Mouse (Mus musculus): ENCODE data around the gene Plekha5. TPM values are rescaled to one million over a fixed set of nuclear protein-coding genes. Genes with fewer than 3 reads are reported as not detected.

The Plekha5 gene
- polyA plus RNA-seq, 1 experiment from 2014 or later, result 62.1 TPM

- 90% methylated on average over 21 of the region's 21 CpGs for WGBS
- H3K9me3 ChIP-seq (ENCODE audit: control insufficient read depth, low read length), result no peaks in the 10 kb centered on the region
- H3K27me3 ChIP-seq (replicated peaks; ENCODE audit: control insufficient read depth, insufficient read depth, low read length), result no peaks in the 10 kb centered on the region
- no peak overlapping the region for H3K27ac ChIP-seq (ENCODE audit: low read depth)
- no peak overlapping the region for H3K4me3 ChIP-seq (ENCODE audit: low read depth, low read length)
- peaks cover 29% of the 10 kb centered on the region for H3K36me3 ChIP-seq (ENCODE audit: control insufficient read depth, insufficient read depth, low read length)
- H3K4me2 ChIP-seq (ENCODE audit: low read length), result no peak overlapping the region
- DNase-seq (ENCODE audit: low spot score) (no peak), ATAC-seq (replicated peaks; ENCODE audit: low FRiP score, low TSS enrichment, low read depth) (no peak)
- peaks cover 10% of the 10 kb centered on the region for H3K4me1 ChIP-seq (replicated peaks; ENCODE audit: control insufficient read depth, insufficient read depth, low read length)
- H3K9ac ChIP-seq (ENCODE audit: low read length), result no peak overlapping the region
These were observed 24.3 kb downstream of the Plekha5 start for GRCm38 (mm10) chr6:140448010-140448739.

GRCm38 (mm10) chr6:140450693-140451092 is 26.8 kb downstream of the Plekha5 start:
- H3K4me2 ChIP-seq (ENCODE audit: low read length), result no peak overlapping the region
- no peak overlapping the region for H3K27ac ChIP-seq (ENCODE audit: low read depth)
- no peak overlapping the region for H3K9ac ChIP-seq (ENCODE audit: low read length)
- no peaks in the 10 kb centered on the region for H3K9me3 ChIP-seq (ENCODE audit: control insufficient read depth, low read length)
- 72% methylated on average over 5 of the region's 5 CpGs for WGBS
- H3K4me3 ChIP-seq (ENCODE audit: low read depth, low read length), result no peak overlapping the region
- ATAC-seq (replicated peaks; ENCODE audit: low FRiP score, low TSS enrichment, low read depth) (no peak), DNase-seq (ENCODE audit: low spot score) (no peak)
- H3K36me3 ChIP-seq (ENCODE audit: control insufficient read depth, insufficient read depth, low read length), result peaks cover 28% of the 10 kb centered on the region
- no peaks in the 10 kb centered on the region; the same call in 1 of the 2 replicates for H3K4me1 ChIP-seq (replicated peaks; ENCODE audit: control insufficient read depth, insufficient read depth, low read length)
- H3K27me3 ChIP-seq (replicated peaks; ENCODE audit: control insufficient read depth, insufficient read depth, low read length), result no peaks in the 10 kb centered on the region

- Histone ChIP-seq H3K36me3 (ENCODE audit: control insufficient read depth, insufficient read depth, low read length) (peaks cover 14% of the 10 kb centered on the region), H3K9ac (ENCODE audit: low read length) (no peak overlapping the region), H3K27ac (ENCODE audit: low read depth) (no peak overlapping the region), H3K4me2 (ENCODE audit: low read length) (no peak overlapping the region), H3K4me3 (ENCODE audit: low read depth, low read length) (no peak overlapping the region), H3K27me3 (replicated peaks; ENCODE audit: control insufficient read depth, insufficient read depth, low read length) (no peaks in the 10 kb centered on the region), H3K4me1 (replicated peaks; ENCODE audit: control insufficient read depth, insufficient read depth, low read length) (no peaks in the 10 kb centered on the region; the same call in 1 of the 2 replicates), H3K9me3 (ENCODE audit: control insufficient read depth, low read length) (no peaks in the 10 kb centered on the region)
- WGBS, result 97% methylated on average over 8 of the region's 8 CpGs
- ATAC-seq (replicated peaks; ENCODE audit: low FRiP score, low TSS enrichment, low read depth) (no peak), DNase-seq (ENCODE audit: low spot score) (no peak)
These were observed 28.9 kb downstream of the Plekha5 start for GRCm38 (mm10) chr6:140452736-140453135.

- Histone ChIP-seq H3K9ac (ENCODE audit: low read length) (no peak overlapping the region), H3K4me2 (ENCODE audit: low read length) (no peak overlapping the region), H3K4me1 (replicated peaks; ENCODE audit: control insufficient read depth, insufficient read depth, low read length) (no peaks in the 10 kb centered on the region; the same call in 1 of the 2 replicates), H3K4me3 (ENCODE audit: low read depth, low read length) (no peak overlapping the region), H3K27me3 (replicated peaks; ENCODE audit: control insufficient read depth, insufficient read depth, low read length) (no peaks in the 10 kb centered on the region), H3K36me3 (ENCODE audit: control insufficient read depth, insufficient read depth, low read length) (peaks cover 10% of the 10 kb centered on the region; the same call in 1 of the 2 replicates), H3K9me3 (ENCODE audit: control insufficient read depth, low read length) (no peaks in the 10 kb centered on the region), H3K27ac (ENCODE audit: low read depth) (no peak overlapping the region)
- DNase-seq (ENCODE audit: low spot score) (no peak), ATAC-seq (replicated peaks; ENCODE audit: low FRiP score, low TSS enrichment, low read depth) (no peak)
- WGBS, result 86% methylated on average over 5 of the region's 5 CpGs
These were observed 29.6 kb downstream of the Plekha5 start for GRCm38 (mm10) chr6:140453454-140453853.

GRCm38 (mm10) chr6:140454388-140454787 is 30.5 kb downstream of the Plekha5 start:
- 87% methylated on average over 3 of the region's 3 CpGs for WGBS
- Histone ChIP-seq H3K36me3 (ENCODE audit: control insufficient read depth, insufficient read depth, low read length) (peaks cover 10% of the 10 kb centered on the region; the same call in 1 of the 2 replicates), H3K9me3 (ENCODE audit: control insufficient read depth, low read length) (no peaks in the 10 kb centered on the region), H3K4me1 (replicated peaks; ENCODE audit: control insufficient read depth, insufficient read depth, low read length) (no peaks in the 10 kb centered on the region; the same call in 1 of the 2 replicates), H3K9ac (ENCODE audit: low read length) (no peak overlapping the region), H3K27ac (ENCODE audit: low read depth) (no peak overlapping the region), H3K27me3 (replicated peaks; ENCODE audit: control insufficient read depth, insufficient read depth, low read length) (no peaks in the 10 kb centered on the region), H3K4me3 (ENCODE audit: low read depth, low read length) (no peak overlapping the region), H3K4me2 (ENCODE audit: low read length) (no peak overlapping the region)
- no peak for DNase-seq (ENCODE audit: low spot score)
- no peak for ATAC-seq (replicated peaks; ENCODE audit: low FRiP score, low TSS enrichment, low read depth)

GRCm38 (mm10) chr6:140455851-140456250 is 32.0 kb downstream of the Plekha5 start:
- peaks cover 10% of the 10 kb centered on the region; the same call in 1 of the 2 replicates for H3K36me3 ChIP-seq (ENCODE audit: control insufficient read depth, insufficient read depth, low read length)
- DNase-seq (ENCODE audit: low spot score), result no peak
- no peaks in the 10 kb centered on the region for H3K27me3 ChIP-seq (replicated peaks; ENCODE audit: control insufficient read depth, insufficient read depth, low read length)
- no peaks in the 10 kb centered on the region for H3K9me3 ChIP-seq (ENCODE audit: control insufficient read depth, low read length)
- H3K4me2 ChIP-seq (ENCODE audit: low read length), result no peak overlapping the region
- no peak overlapping the region for H3K9ac ChIP-seq (ENCODE audit: low read length)
- ATAC-seq (replicated peaks; ENCODE audit: low FRiP score, low TSS enrichment, low read depth), result no peak
- H3K27ac ChIP-seq (ENCODE audit: low read depth), result no peak overlapping the region
- H3K4me1 ChIP-seq (replicated peaks; ENCODE audit: control insufficient read depth, insufficient read depth, low read length), result no peaks in the 10 kb centered on the region; the same call in 1 of the 2 replicates
- no peak overlapping the region for H3K4me3 ChIP-seq (ENCODE audit: low read depth, low read length)
- 61% methylated on average over 3 of the region's 3 CpGs for WGBS

GRCm38 (mm10) chr6:140456393-140457163 is 32.7 kb downstream of the Plekha5 start:
- no peaks in the 10 kb centered on the region for H3K27me3 ChIP-seq (replicated peaks; ENCODE audit: control insufficient read depth, insufficient read depth, low read length)
- no peak for ATAC-seq (replicated peaks; ENCODE audit: low FRiP score, low TSS enrichment, low read depth)
- 89% methylated on average over 15 of the region's 15 CpGs for WGBS

GRCm38 (mm10) chr6:140460398-140460797 is 36.5 kb downstream of the Plekha5 start:
- H3K4me1 ChIP-seq (replicated peaks; ENCODE audit: control insufficient read depth, insufficient read depth, low read length), result no peaks in the 10 kb centered on the region; the same call in 1 of the 2 replicates
- H3K4me2 ChIP-seq (ENCODE audit: low read length), result no peak overlapping the region
- WGBS, result 89% methylated on average over 7 of the region's 7 CpGs
- no peaks in the 10 kb centered on the region for H3K9me3 ChIP-seq (ENCODE audit: control insufficient read depth, low read length)
- no peak overlapping the region for H3K27ac ChIP-seq (ENCODE audit: low read depth)
- peaks cover 6% of the 10 kb centered on the region; the same call in 1 of the 2 replicates for H3K36me3 ChIP-seq (ENCODE audit: control insufficient read depth, insufficient read depth, low read length)
- no peaks in the 10 kb centered on the region for H3K27me3 ChIP-seq (replicated peaks; ENCODE audit: control insufficient read depth, insufficient read depth, low read length)
- ATAC-seq (replicated peaks; ENCODE audit: low FRiP score, low TSS enrichment, low read depth) (no peak), DNase-seq (ENCODE audit: low spot score) (no peak)
- no peak overlapping the region for H3K4me3 ChIP-seq (ENCODE audit: low read depth, low read length)
- no peak overlapping the region for H3K9ac ChIP-seq (ENCODE audit: low read length)

More at GRCm38 (mm10) chr6:140456393-140457163, 32.7 kb downstream of the Plekha5 start:
- H3K4me2 ChIP-seq (ENCODE audit: low read length), result no peak overlapping the region
- no peak overlapping the region for H3K9ac ChIP-seq (ENCODE audit: low read length)
- H3K27ac ChIP-seq (ENCODE audit: low read depth), result no peak overlapping the region
- H3K36me3 ChIP-seq (ENCODE audit: control insufficient read depth, insufficient read depth, low read length), result peaks cover 10% of the 10 kb centered on the region; the same call in 1 of the 2 replicates
- no peaks in the 10 kb centered on the region; the same call in 1 of the 2 replicates for H3K4me1 ChIP-seq (replicated peaks; ENCODE audit: control insufficient read depth, insufficient read depth, low read length)
- DNase-seq (ENCODE audit: low spot score), result no peak
- no peaks in the 10 kb centered on the region for H3K9me3 ChIP-seq (ENCODE audit: control insufficient read depth, low read length)
- H3K4me3 ChIP-seq (ENCODE audit: low read depth, low read length), result no peak overlapping the region

All from intestine, embryonic 14.5 days (tissue).